Mouse (Mus musculus) myocyte (in vitro differentiated cells): ENCODE results near the gene Adcy2.

ENCODE experiments used
- CEBPB ChIP-seq: IDR thresholded peaks from 2 replicates; pipeline ENCODE4 v1.6.1; 2011; ENCODE audit warnings: mild to moderate bottlenecking, moderate library complexity; ENCODE audit not compliant: poor library complexity, insufficient read depth, severe bottlenecking
- E2F4 ChIP-seq: IDR thresholded peaks from one replicate; pipeline ENCODE4 v1.6.1; 2011; ENCODE audit warnings: mild to moderate bottlenecking, control low read depth, moderate library complexity; ENCODE audit not compliant: insufficient read depth
- MAX ChIP-seq: IDR thresholded peaks from one replicate; pipeline ENCODE4 v1.6.1; 2011; ENCODE audit warnings: low read depth, mild to moderate bottlenecking, control low read depth
- MYOD1 ChIP-seq, 3 experiments: IDR thresholded peaks; one replicate each; pipeline ENCODE4 v1.6.1; 2011; ENCODE audit warnings: control low read depth in 2 of 3, low read depth in 2 of 3, mild to moderate bottlenecking in 2 of 3, moderate library complexity in 1 of 3; ENCODE audit not compliant: insufficient read length in 2 of 3, control insufficient read depth in 1 of 3
- MYOG ChIP-seq, 3 experiments: IDR thresholded peaks; one replicate each; pipeline ENCODE4 v1.6.1; 2011; ENCODE audit warnings: control low read depth in 2 of 3, low read depth in 2 of 3, mild to moderate bottlenecking in 2 of 3; ENCODE audit not compliant: insufficient read length in 2 of 3, control insufficient read depth in 1 of 3, insufficient read depth in 1 of 3
- POLR2A ChIP-seq: IDR thresholded peaks from one replicate; pipeline ENCODE4 v1.6.1; 2011; ENCODE audit warnings: low read depth, mild to moderate bottlenecking, control low read depth, moderate library complexity; ENCODE audit not compliant: insufficient read length
- POLR2AphosphoS2 ChIP-seq: IDR thresholded peaks from one replicate; pipeline ENCODE4 v1.6.1; 2011; ENCODE audit warnings: low read depth, control low read depth; ENCODE audit not compliant: insufficient read length
- REST ChIP-seq: IDR thresholded peaks from one replicate; pipeline ENCODE4 v1.6.1; 2011; ENCODE audit warnings: mild to moderate bottlenecking, control low read depth, moderate library complexity; ENCODE audit not compliant: insufficient read depth, insufficient read length
- SRF ChIP-seq: IDR thresholded peaks from one replicate; pipeline ENCODE4 v1.6.1; 2011; ENCODE audit warnings: low read depth; ENCODE audit not compliant: control insufficient read depth, insufficient read length
- TCF12 ChIP-seq: IDR thresholded peaks from one replicate; pipeline ENCODE4 v1.6.1; 2011; ENCODE audit warnings: mild to moderate bottlenecking, control low read depth; ENCODE audit not compliant: poor library complexity, insufficient read depth, severe bottlenecking
- TCF3 ChIP-seq: IDR thresholded peaks from one replicate; pipeline ENCODE4 v1.6.1; 2011; ENCODE audit warnings: low read depth, control low read depth; ENCODE audit not compliant: insufficient read length
- USF1 ChIP-seq: IDR thresholded peaks from one replicate; pipeline ENCODE4 v1.6.1; 2011; ENCODE audit warnings: low read depth, mild to moderate bottlenecking, control low read depth, moderate library complexity

- TF ChIP-seq MAX (no peak), POLR2A (no peak), E2F4 (no peak), POLR2AphosphoS2 (no peak), MYOD1 (IDR thresholded peaks at IDR 0.05; ENCODE audit: control insufficient read depth in 1 of 3, insufficient read length in 2 of 3, low read depth in 2 of 3) (no peak), CEBPB (no peak), USF1 (no peak), SRF (no peak), TCF12 (no peak), MYOG (IDR thresholded peaks at IDR 0.05; ENCODE audit: control insufficient read depth in 1 of 3, insufficient read depth in 1 of 3, insufficient read length in 2 of 3, low read depth in 2 of 3) (no peak), TCF3 (no peak), REST (no peak)
Observed at GRCm38 (mm10) chr13:68749801-68750200, 249.5 kb downstream of the Adcy2 start.
